Mouse (Mus musculus): Measurements from ENCODE around the gene Zranb1. TPM values are rescaled to one million over a fixed set of nuclear protein-coding genes. Genes with fewer than 3 reads are reported as not detected.

Gene Zranb1
- polyA plus RNA-seq, 1 experiment from 2014 or later: 11.6 TPM

GRCm38 (mm10) chr7:132903796-132904195, 27.1 kb upstream of the Zranb1 start:
- no peaks in the 10 kb centered on the region for H3K36me3 ChIP-seq (replicated peaks; ENCODE audit: insufficient read depth, low read length)
- H3K9me3 ChIP-seq (ENCODE audit: low read length): no peaks in the 10 kb centered on the region
- H3K27me3 ChIP-seq (ENCODE audit: insufficient read depth, low read length): no peaks in the 10 kb centered on the region
- 57% methylated on average over 3 of the region's 3 CpGs for WGBS (ENCODE audit: insufficient replicate concordance)
- no peaks in the 10 kb centered on the region for H3K4me1 ChIP-seq (ENCODE audit: insufficient read depth)
- no peak overlapping the region for H3K27ac ChIP-seq (ENCODE audit: low read depth)
- DNase-seq (no peak), ATAC-seq (no peak)
- 0 out of 2 replicates have a peak, but pooled peaks have one; percentile 17 for TF ChIP-seq CTCF (IDR thresholded peaks at IDR 0.05; ENCODE audit: low read depth)
- TF ChIP-seq EP300 (IDR thresholded peaks at IDR 0.05; ENCODE audit: low read depth): no peak
- H3K4me3 ChIP-seq (ENCODE audit: low read depth, low read length): no peak overlapping the region
- H3K4me2 ChIP-seq (ENCODE audit: low read depth, low read length): no peak overlapping the region
- no peak overlapping the region for H3K9ac ChIP-seq (replicated peaks)

GRCm38 (mm10) chr7:132921971-132922370, 9.0 kb upstream of the Zranb1 start:
- H3K36me3 ChIP-seq (replicated peaks; ENCODE audit: insufficient read depth, low read length): no peaks in the 10 kb centered on the region
- H3K27ac ChIP-seq (ENCODE audit: low read depth): no peak overlapping the region
- DNase-seq: no peak
- no peak for ATAC-seq
- H3K27me3 ChIP-seq (ENCODE audit: insufficient read depth, low read length): no peaks in the 10 kb centered on the region
- WGBS (ENCODE audit: insufficient replicate concordance): 47% methylated on average over 3 of the region's 3 CpGs
- H3K9ac ChIP-seq (replicated peaks): no peak overlapping the region
- H3K4me1 ChIP-seq (ENCODE audit: insufficient read depth): no peaks in the 10 kb centered on the region
- H3K4me2 ChIP-seq (ENCODE audit: low read depth, low read length): no peak overlapping the region
- H3K9me3 ChIP-seq (ENCODE audit: low read length): 0 out of 2 replicates have a peak, but pooled peaks cover 2% of the 10 kb centered on the region
- no peak for TF ChIP-seq CTCF (IDR thresholded peaks at IDR 0.05; ENCODE audit: low read depth)
- no peak for TF ChIP-seq EP300 (IDR thresholded peaks at IDR 0.05; ENCODE audit: low read depth)
- no peak overlapping the region for H3K4me3 ChIP-seq (ENCODE audit: low read depth, low read length)

GRCm38 (mm10) chr7:132925227-132925626, 5.7 kb upstream of the Zranb1 start:
- Histone ChIP-seq H3K9me3 (ENCODE audit: low read length) (no peaks in the 10 kb centered on the region), H3K4me1 (ENCODE audit: insufficient read depth) (peaks cover 3% of the 10 kb centered on the region), H3K9ac (replicated peaks) (no peak overlapping the region), H3K27ac (ENCODE audit: low read depth) (no peak overlapping the region), H3K4me2 (ENCODE audit: low read depth, low read length) (no peak overlapping the region), H3K36me3 (replicated peaks; ENCODE audit: insufficient read depth, low read length) (no peaks in the 10 kb centered on the region), H3K27me3 (ENCODE audit: insufficient read depth, low read length) (no peaks in the 10 kb centered on the region), H3K4me3 (ENCODE audit: low read depth, low read length) (no peak overlapping the region)
- peak; percentile 56 for ATAC-seq
- DNase-seq: no peak
- WGBS (ENCODE audit: insufficient replicate concordance): 58% methylated on average over 2 of the region's 2 CpGs
- no peak for TF ChIP-seq CTCF (IDR thresholded peaks at IDR 0.05; ENCODE audit: low read depth)
- TF ChIP-seq EP300 (IDR thresholded peaks at IDR 0.05; ENCODE audit: low read depth): no peak

GRCm38 (mm10) chr7:132927201-132927600, 3.7 kb upstream of the Zranb1 start:
- no peak overlapping the region for H3K4me2 ChIP-seq (ENCODE audit: low read depth, low read length)
- H3K27me3 ChIP-seq (ENCODE audit: insufficient read depth, low read length): no peaks in the 10 kb centered on the region
- no peak overlapping the region for H3K9ac ChIP-seq (replicated peaks)
- H3K4me1 ChIP-seq (ENCODE audit: insufficient read depth): peaks cover 6% of the 10 kb centered on the region
- H3K4me3 ChIP-seq (ENCODE audit: low read depth, low read length): no peak overlapping the region
- no peak for DNase-seq
- H3K27ac ChIP-seq (ENCODE audit: low read depth): no peak overlapping the region
- TF ChIP-seq EP300 (IDR thresholded peaks at IDR 0.05; ENCODE audit: low read depth) (no peak), CTCF (IDR thresholded peaks at IDR 0.05; ENCODE audit: low read depth) (no peak)
- no peaks in the 10 kb centered on the region for H3K9me3 ChIP-seq (ENCODE audit: low read length)
- 51% methylated on average over 3 of the region's 3 CpGs for WGBS (ENCODE audit: insufficient replicate concordance)
- H3K36me3 ChIP-seq (replicated peaks; ENCODE audit: insufficient read depth, low read length): no peaks in the 10 kb centered on the region
- no peak for ATAC-seq

GRCm38 (mm10) chr7:132930055-132930454, 887 bp upstream of the Zranb1 start:
- Histone ChIP-seq H3K4me2 (ENCODE audit: low read depth, low read length) (peak overlapping the region; percentile 67), H3K4me3 (ENCODE audit: low read depth, low read length) (peak overlapping the region; percentile 84), H3K36me3 (replicated peaks; ENCODE audit: insufficient read depth, low read length) (no peaks in the 10 kb centered on the region), H3K4me1 (ENCODE audit: insufficient read depth) (peaks cover 6% of the 10 kb centered on the region), H3K27ac (ENCODE audit: low read depth) (peak overlapping the region; percentile 100; the same call in 1 of the 2 replicates), H3K9ac (replicated peaks) (no peak overlapping the region; the same call in 1 of the 2 replicates), H3K27me3 (ENCODE audit: insufficient read depth, low read length) (no peaks in the 10 kb centered on the region), H3K9me3 (ENCODE audit: low read length) (no peaks in the 10 kb centered on the region)
- no peak for TF ChIP-seq EP300 (IDR thresholded peaks at IDR 0.05; ENCODE audit: low read depth)
- TF ChIP-seq CTCF (IDR thresholded peaks at IDR 0.05; ENCODE audit: low read depth): peak; percentile 53
- WGBS (ENCODE audit: insufficient replicate concordance): 86% methylated on average over 5 of the region's 5 CpGs
- DNase-seq: no peak
- ATAC-seq: no peak

- no peaks in the 10 kb centered on the region for H3K27me3 ChIP-seq (ENCODE audit: insufficient read depth, low read length)
- DNase-seq: peak; percentile 63
- no peaks in the 10 kb centered on the region for H3K36me3 ChIP-seq (replicated peaks; ENCODE audit: insufficient read depth, low read length)
- H3K4me3 ChIP-seq (ENCODE audit: low read depth, low read length): peak overlapping the region; percentile 84
- peak overlapping the region; percentile 67 for H3K4me2 ChIP-seq (ENCODE audit: low read depth, low read length)
- peak overlapping the region; percentile 100 for H3K27ac ChIP-seq (ENCODE audit: low read depth)
- H3K9me3 ChIP-seq (ENCODE audit: low read length): no peaks in the 10 kb centered on the region
- TF ChIP-seq CTCF (IDR thresholded peaks at IDR 0.05; ENCODE audit: low read depth) (no peak), EP300 (IDR thresholded peaks at IDR 0.05; ENCODE audit: low read depth) (no peak)
- WGBS (ENCODE audit: insufficient replicate concordance): 6% methylated on average over 50 of the region's 55 CpGs
- peak overlapping the region; percentile 95 for H3K9ac ChIP-seq (replicated peaks)
- peak; percentile 32 for ATAC-seq
- H3K4me1 ChIP-seq (ENCODE audit: insufficient read depth): peaks cover 6% of the 10 kb centered on the region
These were observed 814 bp downstream of the Zranb1 start for GRCm38 (mm10) chr7:132931560-132932351.

Data from liver, postnatal 0 days (tissue).